Mouse (Mus musculus) layer of hippocampus, adult 2 months (tissue): ENCODE measurements around the gene Pde4b. TPM values are rescaled to one million over a fixed set of nuclear protein-coding genes. Genes with fewer than 3 reads are reported as not detected.
A peak's percentile ranks its signal among the peaks of the same experiment; 100 is the strongest.

Source experiments
- DNase-seq, 2 experiments: peaks; one replicate each; pipeline ENCODE4 v3.0.0; 2022; ENCODE audit warnings: low spot score in 2 of 2
- H3K27ac ChIP-seq: fragments of 200-600 bp; 2 replicates; pipeline ENCODE4 v1.8.1; 2022
- H3K4me3 ChIP-seq: fragments of 200-600 bp; 2 replicates; pipeline ENCODE4 v1.8.1; 2022; ENCODE audit warnings: mild to moderate bottlenecking
- CTCF ChIP-seq: fragments of 200-600 bp; conservative IDR thresholded peaks from 2 replicates; pipeline ENCODE4 v1.8.1; 2022; ENCODE audit warnings: antibody characterized with exemption, mild to moderate bottlenecking, moderate library complexity
- total RNA-seq, 2 experiments: library from RNA; stranded (reverse); gene quantifications; 2 replicates each; pipeline ENCODE4 v1.2.3; 2021

The Pde4b gene
- total RNA-seq, 2 experiments from 2014 or later = 58.3 to 69.5 TPM

DNA sequence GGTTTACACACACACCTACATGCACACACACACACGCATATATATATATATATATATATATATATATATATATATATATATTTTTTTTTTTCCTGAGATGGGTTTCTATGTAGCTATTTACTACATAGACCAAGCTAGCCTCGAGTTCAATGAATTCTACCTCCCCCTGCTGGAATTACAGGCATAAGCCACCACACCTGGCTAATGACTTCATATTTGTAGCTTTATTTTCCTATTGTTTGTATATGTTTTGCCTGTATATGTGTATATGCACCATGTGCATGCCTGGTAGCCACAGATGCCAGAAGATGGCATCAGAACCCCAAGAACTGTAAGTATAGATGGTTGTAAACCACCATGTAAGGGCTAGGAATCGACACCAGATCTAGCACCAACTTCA, 234.0 kb downstream of the Pde4b start:
- no peak overlapping the region for H3K4me3 ChIP-seq
- no peak for DNase-seq
- H3K27ac ChIP-seq = no peak overlapping the region
- peak; percentile 62 for TF ChIP-seq CTCF

DNA sequence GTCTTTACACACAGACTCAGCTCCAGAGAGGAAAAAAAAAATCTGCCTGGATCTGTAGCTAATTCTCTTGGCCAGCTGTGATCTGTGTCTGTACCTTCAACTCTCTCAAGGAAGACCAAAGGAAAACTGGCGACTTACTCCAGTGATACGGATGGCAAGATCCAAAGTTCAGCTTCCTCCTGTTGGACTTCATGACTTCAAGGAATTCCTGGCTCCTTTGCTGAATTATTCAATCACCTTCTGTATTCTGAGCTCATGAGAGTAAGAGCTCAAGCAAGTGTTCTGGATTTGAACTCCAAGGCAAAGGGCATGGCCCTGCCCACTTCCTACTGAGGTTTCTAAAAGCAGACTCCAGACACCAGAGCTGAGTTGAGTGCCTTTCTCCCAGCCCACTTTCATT, 245.0 kb downstream of the Pde4b start:
- Histone ChIP-seq H3K27ac (no peak overlapping the region), H3K4me3 (no peak overlapping the region)
- no peak for DNase-seq
- no peak for TF ChIP-seq CTCF

DNA sequence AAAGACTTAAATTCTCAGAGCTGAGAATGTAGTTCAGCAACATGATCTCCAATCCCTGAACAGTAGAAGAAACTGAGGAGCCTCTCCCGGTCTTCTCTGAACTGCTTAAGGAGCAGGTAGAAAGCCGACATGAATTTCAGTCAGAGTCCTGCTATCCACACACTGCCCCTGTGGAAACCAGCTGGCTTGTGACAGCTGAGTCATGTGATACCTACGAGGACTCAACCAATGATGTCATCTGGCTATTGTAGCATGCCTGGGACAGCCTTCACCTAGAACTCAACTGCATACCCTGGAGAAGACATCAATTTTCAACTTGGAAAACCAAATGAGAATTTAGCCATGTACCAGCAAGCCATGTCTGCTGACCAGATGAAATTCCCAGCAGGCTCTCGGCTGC, 245.5 kb downstream of the Pde4b start:
- no peak for TF ChIP-seq CTCF
- no peak overlapping the region for H3K4me3 ChIP-seq
- no peak for DNase-seq
- H3K27ac ChIP-seq = no peak overlapping the region

DNA sequence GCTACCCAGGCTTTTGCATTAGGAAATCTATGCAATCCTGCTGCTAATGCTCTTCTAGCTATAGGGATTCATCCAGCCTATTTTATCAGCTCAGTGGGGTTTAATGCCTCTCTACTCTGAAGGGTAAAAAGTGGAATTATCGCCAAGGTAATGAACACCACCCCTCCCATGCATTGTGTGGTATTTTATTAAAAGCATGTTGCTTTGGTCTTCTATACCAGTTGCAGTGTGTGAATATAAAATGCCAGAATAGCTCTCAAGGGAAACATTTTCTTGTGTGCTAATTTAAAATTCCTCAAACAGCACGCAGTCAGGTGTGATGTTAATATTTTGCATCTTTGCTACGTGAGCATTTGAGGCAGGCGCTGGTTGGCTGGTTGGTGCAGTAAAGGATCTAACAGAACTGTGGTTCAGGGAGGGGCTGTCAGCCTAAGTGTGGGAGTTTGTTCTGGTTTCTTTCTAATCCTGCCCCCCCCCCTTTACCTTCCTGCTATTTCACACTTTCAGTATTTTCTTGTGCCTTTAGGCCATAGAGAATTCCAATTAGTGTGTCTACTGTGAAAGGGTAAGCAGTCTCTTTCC, 259.7 kb downstream of the Pde4b start:
- TF ChIP-seq CTCF = no peak
- no peak overlapping the region for H3K4me3 ChIP-seq
- H3K27ac ChIP-seq = no peak overlapping the region
- no peak for DNase-seq

- peak in 1 of 2 experiments; percentile 57 for DNase-seq
- no peak for TF ChIP-seq CTCF
- Histone ChIP-seq H3K27ac (peak overlapping the region; percentile 33; the same call in 1 of the 2 replicates), H3K4me3 (no peak overlapping the region)
Measured at GRCm38 (mm10) chr4:102351476-102352475, 264.4 kb downstream of the Pde4b start.

- TF ChIP-seq CTCF = no peak
- DNase-seq = no peak
- 0 out of 2 replicates have a peak overlapping the region, but pooled peaks have one; percentile 16 for H3K27ac ChIP-seq
- no peak overlapping the region for H3K4me3 ChIP-seq
Measured at GRCm38 (mm10) chr4:102353641-102354403, 266.5 kb downstream of the Pde4b start.

DNA sequence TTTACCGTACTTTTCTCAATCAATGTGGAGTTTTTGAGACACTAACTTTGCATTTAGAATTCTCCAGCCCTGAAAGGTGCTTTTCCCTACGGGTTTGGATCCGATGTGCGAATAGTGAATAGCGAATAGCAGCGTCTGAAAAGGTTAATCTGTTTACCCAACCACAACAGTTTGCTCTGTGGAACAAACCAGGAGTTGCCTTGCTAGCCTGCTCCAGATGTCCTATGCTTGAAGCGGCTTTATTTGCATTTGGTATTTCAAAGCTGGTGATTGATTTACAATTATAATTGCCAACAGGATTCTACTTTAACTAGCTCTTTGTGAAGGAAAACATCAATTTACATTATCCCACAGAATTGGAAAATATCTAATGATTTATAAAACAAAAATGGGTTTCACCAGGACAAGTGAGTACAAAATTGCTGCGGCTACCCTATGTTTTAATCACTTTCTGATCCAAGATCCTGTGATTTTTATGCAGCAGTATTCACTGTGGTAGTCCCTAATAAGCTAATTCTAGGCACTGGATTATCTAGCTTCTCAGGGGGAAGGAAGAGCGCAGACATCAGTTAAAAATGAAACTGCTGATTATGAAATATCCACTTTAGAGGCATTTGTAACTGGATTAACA, 280.9 kb downstream of the Pde4b start:
- H3K27ac ChIP-seq = peak overlapping the region; percentile 60
- no peak for TF ChIP-seq CTCF
- DNase-seq = no peak
- no peak overlapping the region; the same call in 1 of the 2 replicates for H3K4me3 ChIP-seq

DNA sequence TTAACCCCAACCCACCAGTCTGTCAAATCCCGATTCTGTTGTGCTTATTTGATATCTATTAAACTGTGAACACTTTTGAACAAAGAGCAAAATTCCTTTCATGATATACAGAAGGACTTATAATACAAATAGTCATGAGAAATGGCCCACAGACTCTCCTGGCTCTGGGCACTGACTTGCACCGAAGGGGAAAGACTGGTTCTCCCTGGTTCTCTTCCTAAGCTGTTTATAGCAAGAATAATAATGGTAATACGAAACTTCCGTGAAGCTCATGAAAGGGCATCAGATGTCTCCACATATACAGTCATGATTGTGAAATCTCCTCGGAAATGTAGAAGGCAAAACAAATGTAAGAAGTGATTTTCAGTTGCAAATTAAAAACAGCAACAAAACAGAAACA, 287.3 kb downstream of the Pde4b start:
- Histone ChIP-seq H3K4me3 (no peak overlapping the region), H3K27ac (no peak overlapping the region)
- DNase-seq = no peak
- no peak for TF ChIP-seq CTCF

GRCm38 (mm10) chr4:102382763-102383505, 295.6 kb downstream of the Pde4b start:
- no peak overlapping the region for H3K4me3 ChIP-seq
- no peak for TF ChIP-seq CTCF
- DNase-seq = no peak
- H3K27ac ChIP-seq = no peak overlapping the region

DNA sequence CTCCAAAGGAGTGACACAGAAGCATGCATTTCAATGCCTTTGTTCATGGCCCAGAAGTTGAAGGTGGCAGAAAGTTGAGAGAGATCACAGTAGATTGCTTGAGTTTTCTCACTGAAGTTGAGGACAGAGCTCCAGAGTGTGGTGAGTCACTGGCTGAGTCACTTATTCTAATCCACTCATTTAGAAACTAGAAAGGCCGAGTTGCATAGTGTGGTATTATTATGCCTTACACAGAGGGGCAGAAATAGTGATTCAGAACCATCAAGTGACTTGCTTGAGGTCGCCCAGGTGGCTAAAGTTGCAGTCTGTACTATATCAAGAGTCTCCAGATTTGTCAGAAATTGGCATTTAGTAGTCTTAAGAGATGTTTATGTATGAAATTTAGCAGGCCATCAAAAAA, 306.3 kb downstream of the Pde4b start:
- no peak for TF ChIP-seq CTCF
- H3K4me3 ChIP-seq = no peak overlapping the region
- H3K27ac ChIP-seq = no peak overlapping the region
- no peak for DNase-seq

GRCm38 (mm10) chr4:102397334-102397733, 310.0 kb downstream of the Pde4b start:
- H3K4me3 ChIP-seq = no peak overlapping the region
- DNase-seq = no peak

DNA sequence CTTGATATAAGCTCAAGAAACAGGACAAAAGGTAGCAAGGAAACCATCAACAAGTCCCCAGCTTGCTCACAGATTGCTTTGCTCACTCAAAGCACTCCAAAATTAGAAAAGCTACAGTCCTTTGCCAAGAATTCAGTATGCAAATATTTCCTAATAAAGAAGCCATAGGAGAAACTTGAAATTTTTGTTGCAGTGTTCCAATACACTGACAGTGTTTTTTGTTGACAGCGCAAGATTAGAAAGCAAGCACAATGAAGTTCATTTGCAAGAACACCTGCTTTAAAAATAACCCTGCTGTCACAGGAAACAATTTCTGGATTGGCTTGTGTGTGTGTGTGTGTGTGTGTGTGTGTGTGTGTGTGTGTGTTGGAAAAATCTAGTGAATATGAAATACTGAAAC, 311.2 kb downstream of the Pde4b start:
- DNase-seq = no peak
- Histone ChIP-seq H3K4me3 (no peak overlapping the region), H3K27ac (no peak overlapping the region)
- TF ChIP-seq CTCF = no peak

More at GRCm38 (mm10) chr4:102397334-102397733, 310.0 kb downstream of the Pde4b start:
- no peak for TF ChIP-seq CTCF
- H3K27ac ChIP-seq = no peak overlapping the region
